Mouse (Mus musculus): ENCODE measurements around the gene Mical1. TPM values are rescaled to one million over a fixed set of nuclear protein-coding genes. Genes with fewer than 3 reads are reported as not detected.

The Mical1 gene
- polyA plus RNA-seq, 1 experiment = 164 TPM

- H3K4me1 ChIP-seq (ENCODE audit: control insufficient read depth, insufficient read depth, insufficient read length, low read length) = peaks cover 19% of the 10 kb centered on the region
- TF ChIP-seq POLR2A (IDR thresholded peaks at IDR 0.05; ENCODE audit: low read depth, low read length) (no peak), CTCF (IDR thresholded peaks at IDR 0.05; ENCODE audit: extremely low read depth, insufficient read length, insufficient replicate concordance, low read depth, low read length) (no peak)
- peaks cover 36% of the 10 kb centered on the region for H3K36me3 ChIP-seq (ENCODE audit: control insufficient read depth, insufficient read depth, low read length)
- no peaks in the 10 kb centered on the region for H3K27me3 ChIP-seq (ENCODE audit: control insufficient read depth, insufficient read depth, low read length)
- 12% methylated on average over 7 of the region's 7 CpGs for WGBS
- peak overlapping the region; percentile 85 for H3K4me3 ChIP-seq (ENCODE audit: low read depth, low read length)
- H3K27ac ChIP-seq (ENCODE audit: insufficient read depth, low read depth, low read length) = peak overlapping the region; percentile 87
Observed at GRCm38 (mm10) chr10:41488877-41489276, 12.8 kb downstream of the Mical1 start.

- H3K4me1 ChIP-seq (ENCODE audit: control insufficient read depth, insufficient read depth, insufficient read length, low read length) = peaks cover 19% of the 10 kb centered on the region
- 6% methylated on average over 8 of the region's 8 CpGs for WGBS
- H3K4me3 ChIP-seq (ENCODE audit: low read depth, low read length) = peak overlapping the region; percentile 85
- TF ChIP-seq POLR2A (IDR thresholded peaks at IDR 0.05; ENCODE audit: low read depth, low read length) (0 out of 2 replicates have a peak, but pooled peaks have one; percentile 18), CTCF (IDR thresholded peaks at IDR 0.05; ENCODE audit: extremely low read depth, insufficient read length, insufficient replicate concordance, low read depth, low read length) (peak; percentile 36; the same call in 1 of the 2 replicates)
- H3K27ac ChIP-seq (ENCODE audit: insufficient read depth, low read depth, low read length) = peak overlapping the region; percentile 87
- no peaks in the 10 kb centered on the region for H3K27me3 ChIP-seq (ENCODE audit: control insufficient read depth, insufficient read depth, low read length)
- H3K36me3 ChIP-seq (ENCODE audit: control insufficient read depth, insufficient read depth, low read length) = peaks cover 32% of the 10 kb centered on the region
Observed at GRCm38 (mm10) chr10:41489294-41489693, 13.2 kb downstream of the Mical1 start.

GRCm38 (mm10) chr10:41489708-41490517, 13.8 kb downstream of the Mical1 start, which contains the start of the genes Smpd2 and Ppil6:
Gene Smpd2 (minus strand): TSS chr10:41490369.
Gene Ppil6 (plus strand): TSS chr10:41490439.
- peaks cover 19% of the 10 kb centered on the region for H3K4me1 ChIP-seq (ENCODE audit: control insufficient read depth, insufficient read depth, insufficient read length, low read length)
- peak within 1 kb of the TSS; percentile 85 for H3K4me3 ChIP-seq (ENCODE audit: low read depth, low read length)
- peaks cover 27% of the 10 kb centered on the region for H3K36me3 ChIP-seq (ENCODE audit: control insufficient read depth, insufficient read depth, low read length)
- H3K27me3 ChIP-seq (ENCODE audit: control insufficient read depth, insufficient read depth, low read length) = no peaks in the 10 kb centered on the region
- peak; percentile 92 for TF ChIP-seq POLR2A (IDR thresholded peaks at IDR 0.05; ENCODE audit: low read depth, low read length)
- no peak for TF ChIP-seq CTCF (IDR thresholded peaks at IDR 0.05; ENCODE audit: extremely low read depth, insufficient read length, insufficient replicate concordance, low read depth, low read length)
- under 1% methylated on average over 50 of the region's 50 CpGs for WGBS
- peak within 1 kb of the TSS; percentile 87 for H3K27ac ChIP-seq (ENCODE audit: insufficient read depth, low read depth, low read length)

- Histone ChIP-seq H3K27ac (ENCODE audit: insufficient read depth, low read depth, low read length) (no peak overlapping the region), H3K4me3 (ENCODE audit: low read depth, low read length) (peak overlapping the region; percentile 85), H3K4me1 (ENCODE audit: control insufficient read depth, insufficient read depth, insufficient read length, low read length) (peaks cover 19% of the 10 kb centered on the region), H3K36me3 (ENCODE audit: control insufficient read depth, insufficient read depth, low read length) (peaks cover 25% of the 10 kb centered on the region), H3K27me3 (ENCODE audit: control insufficient read depth, insufficient read depth, low read length) (no peaks in the 10 kb centered on the region)
- TF ChIP-seq CTCF (IDR thresholded peaks at IDR 0.05; ENCODE audit: extremely low read depth, insufficient read length, insufficient replicate concordance, low read depth, low read length) (no peak), POLR2A (IDR thresholded peaks at IDR 0.05; ENCODE audit: low read depth, low read length) (no peak)
- under 1% methylated on average over 29 of the region's 29 CpGs for WGBS
Observed at GRCm38 (mm10) chr10:41490518-41490873, 14.4 kb downstream of the Mical1 start.

GRCm38 (mm10) chr10:41491111-41491510, 15.0 kb downstream of the Mical1 start:
- peaks cover 19% of the 10 kb centered on the region for H3K4me1 ChIP-seq (ENCODE audit: control insufficient read depth, insufficient read depth, insufficient read length, low read length)
- H3K4me3 ChIP-seq (ENCODE audit: low read depth, low read length) = no peak overlapping the region
- H3K27ac ChIP-seq (ENCODE audit: insufficient read depth, low read depth, low read length) = no peak overlapping the region
- TF ChIP-seq POLR2A (IDR thresholded peaks at IDR 0.05; ENCODE audit: low read depth, low read length) (no peak), CTCF (IDR thresholded peaks at IDR 0.05; ENCODE audit: extremely low read depth, insufficient read length, insufficient replicate concordance, low read depth, low read length) (no peak)
- WGBS = 10% methylated on average over 4 of the region's 4 CpGs
- peaks cover 19% of the 10 kb centered on the region for H3K36me3 ChIP-seq (ENCODE audit: control insufficient read depth, insufficient read depth, low read length)
- H3K27me3 ChIP-seq (ENCODE audit: control insufficient read depth, insufficient read depth, low read length) = no peaks in the 10 kb centered on the region

GRCm38 (mm10) chr10:41500941-41501340, 24.8 kb downstream of the Mical1 start:
- H3K4me1 ChIP-seq (ENCODE audit: control insufficient read depth, insufficient read depth, insufficient read length, low read length) = no peaks in the 10 kb centered on the region
- H3K27me3 ChIP-seq (ENCODE audit: control insufficient read depth, insufficient read depth, low read length) = no peaks in the 10 kb centered on the region
- H3K4me3 ChIP-seq (ENCODE audit: low read depth, low read length) = no peak overlapping the region
- H3K27ac ChIP-seq (ENCODE audit: insufficient read depth, low read depth, low read length) = no peak overlapping the region
- H3K36me3 ChIP-seq (ENCODE audit: control insufficient read depth, insufficient read depth, low read length) = no peaks in the 10 kb centered on the region
- WGBS = 34% methylated on average over 4 of the region's 4 CpGs
- TF ChIP-seq CTCF (IDR thresholded peaks at IDR 0.05; ENCODE audit: extremely low read depth, insufficient read length, insufficient replicate concordance, low read depth, low read length) (no peak), POLR2A (IDR thresholded peaks at IDR 0.05; ENCODE audit: low read depth, low read length) (no peak)

GRCm38 (mm10) chr10:41504996-41505395, 28.9 kb downstream of the Mical1 start:
- TF ChIP-seq CTCF (IDR thresholded peaks at IDR 0.05; ENCODE audit: extremely low read depth, insufficient read length, insufficient replicate concordance, low read depth, low read length) (no peak), POLR2A (IDR thresholded peaks at IDR 0.05; ENCODE audit: low read depth, low read length) (no peak)
- Histone ChIP-seq H3K27me3 (ENCODE audit: control insufficient read depth, insufficient read depth, low read length) (no peaks in the 10 kb centered on the region), H3K36me3 (ENCODE audit: control insufficient read depth, insufficient read depth, low read length) (no peaks in the 10 kb centered on the region), H3K4me3 (ENCODE audit: low read depth, low read length) (no peak overlapping the region), H3K27ac (ENCODE audit: insufficient read depth, low read depth, low read length) (no peak overlapping the region), H3K4me1 (ENCODE audit: control insufficient read depth, insufficient read depth, insufficient read length, low read length) (no peaks in the 10 kb centered on the region)
- WGBS = 88% methylated on average over 1 of the region's 1 CpGs
